Mouse (Mus musculus) lung, embryonic 14.5 days (tissue): Measurements from ENCODE around the gene Klb. TPM values are rescaled to one million over a fixed set of nuclear protein-coding genes. Genes with fewer than 3 reads are reported as not detected.

Experiments
- ATAC-seq: fragments of 200-750 bp; cut with Nextera tagmentation; 2 replicates; pipeline ENCODE4 v1.8.0; 2017; ENCODE audit warnings: mild to moderate bottlenecking, moderate TSS enrichment, moderate library complexity; ENCODE audit not compliant: insufficient read depth
- DNase-seq: peaks from one replicate; pipeline ENCODE4 v3.0.0-alpha.2; 2015
- H3K27ac ChIP-seq: fragments of 300-500 bp; sonication (generic); 2 replicates; pipeline ENCODE4 v1.5.1; 2014; ENCODE audit warnings: low read depth, mild to moderate bottlenecking, moderate library complexity
- H3K27me3 ChIP-seq: fragments of 300-500 bp; sonication (generic); 2 replicates; pipeline ENCODE4 v1.6.1; 2014; ENCODE audit warnings: low read length, control low read depth; ENCODE audit not compliant: insufficient read depth
- H3K36me3 ChIP-seq: fragments of 300-500 bp; sonication (generic); 2 replicates; pipeline ENCODE4 v1.6.1; 2014; ENCODE audit warnings: control low read depth; ENCODE audit not compliant: insufficient read depth
- H3K4me1 ChIP-seq: fragments of 300-500 bp; sonication (generic); 2 replicates; pipeline ENCODE4 v1.6.1; 2014; ENCODE audit warnings: antibody characterized with exemption, control low read depth; ENCODE audit not compliant: insufficient read depth
- H3K4me2 ChIP-seq: fragments of 300-500 bp; sonication (generic); 2 replicates; pipeline ENCODE4 v1.6.1; 2014; ENCODE audit warnings: mild to moderate bottlenecking
- H3K4me3 ChIP-seq: fragments of 300-500 bp; sonication (generic); 2 replicates; pipeline ENCODE4 v1.5.1; 2014; ENCODE audit warnings: low read depth, low read length
- H3K9ac ChIP-seq: fragments of 300-500 bp; sonication (generic); 2 replicates; pipeline ENCODE4 v1.6.1; 2014
- H3K9me3 ChIP-seq: fragments of 300-500 bp; sonication (generic); 2 replicates; pipeline ENCODE4 v1.6.1; 2016; ENCODE audit warnings: low read depth, low read length, control low read depth
- CTCF ChIP-seq: IDR thresholded peaks from 2 replicates; pipeline ENCODE4 v1.5.1; 2016; ENCODE audit warnings: antibody characterized with exemption, low read depth
- WGBS: fragments of 180-500 bp; shearing (Covaris S2); extraction: QIAGEN DNeasy Blood & Tissue Kit; methylation state at CpG from one replicate; pipeline ENCODE4 v1.1.7; 2014; 5-methylcytosine and 5-hydroxymethylcytosine counted together
- polyA plus RNA-seq: library from polyadenylated mRNA; unstranded; fragments of >200 nt; fragmentation: Nextera tagmentation; extraction: Ambion mirVana; gene quantifications from 2 replicates; pipeline ENCODE4 v1.2.1, GENCODE M21; 2014

The Klb gene
- polyA plus RNA-seq, 1 experiment from 2014 or later: not detected

- Histone ChIP-seq H3K9ac (no peak overlapping the region), H3K4me3 (no peak overlapping the region), H3K4me2 (no peak overlapping the region), H3K4me1 (no peaks in the 10 kb centered on the region), H3K36me3 (peaks cover 63% of the 10 kb centered on the region), H3K27ac (no peak overlapping the region), H3K27me3 (no peaks in the 10 kb centered on the region), H3K9me3 (no peaks in the 10 kb centered on the region)
- TF ChIP-seq CTCF: no peak
- no peak for DNase-seq
- no peak for ATAC-seq
- whole genome bisulfite sequencing: 70% methylated on average over 6 of the region's 6 CpGs
These were observed 76.1 kb downstream of the Klb start for GRCm38 (mm10) chr5:65424215-65424614.

DNA sequence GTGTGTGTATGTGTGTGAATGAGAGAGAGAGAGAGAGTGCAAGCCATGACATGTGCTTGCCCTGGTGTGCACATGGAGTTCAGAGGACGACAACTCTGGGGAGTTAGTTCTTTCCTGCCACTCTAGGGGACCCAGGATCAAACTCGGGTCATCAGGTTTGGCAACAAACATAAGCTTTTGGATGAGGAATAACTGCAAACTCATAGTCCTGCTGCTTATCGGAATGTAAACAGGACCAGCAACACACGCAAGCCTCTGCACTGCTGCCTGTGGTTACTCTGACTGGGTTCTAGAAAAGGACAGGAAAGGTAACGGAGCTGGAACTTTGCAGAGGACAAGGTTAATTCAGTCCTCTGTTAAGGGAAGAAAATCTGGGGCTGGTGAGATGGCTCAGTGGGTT is 77.1 kb downstream of the Klb start:
- no peak overlapping the region for H3K27ac ChIP-seq
- TF ChIP-seq CTCF: no peak
- DNase-seq (no peak), ATAC-seq (no peak)
- 79% methylated on average over 5 of the region's 5 CpGs for WGBS
- no peak overlapping the region for H3K4me2 ChIP-seq
- H3K9ac ChIP-seq: no peak overlapping the region
- no peaks in the 10 kb centered on the region for H3K27me3 ChIP-seq
- no peak overlapping the region for H3K4me3 ChIP-seq
- no peaks in the 10 kb centered on the region for H3K9me3 ChIP-seq
- peaks cover 56% of the 10 kb centered on the region for H3K36me3 ChIP-seq
- H3K4me1 ChIP-seq: no peaks in the 10 kb centered on the region

DNA sequence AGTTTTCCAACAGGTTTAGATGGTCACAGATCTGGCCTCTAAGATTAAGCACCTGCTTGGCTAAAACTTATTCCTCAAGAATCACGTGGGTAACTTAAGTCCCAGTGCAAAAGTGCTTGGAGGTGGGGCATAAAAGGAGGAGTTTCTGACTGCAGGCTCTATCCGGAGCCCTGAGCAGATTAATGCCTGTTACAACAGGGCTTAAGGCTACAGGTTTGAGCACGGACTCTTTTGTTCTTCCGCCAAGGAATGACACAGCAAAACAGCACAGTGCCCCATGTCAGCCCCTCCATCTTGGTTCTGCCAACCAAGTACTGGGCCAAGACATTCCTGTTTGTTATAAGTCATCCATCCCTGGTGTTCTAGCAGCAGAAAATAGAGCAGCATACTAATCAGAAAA is 80.2 kb downstream of the Klb start:
- TF ChIP-seq CTCF: no peak
- H3K9me3 ChIP-seq: no peaks in the 10 kb centered on the region
- no peak overlapping the region for H3K4me2 ChIP-seq
- H3K4me3 ChIP-seq: no peak overlapping the region
- no peak for ATAC-seq
- no peaks in the 10 kb centered on the region for H3K4me1 ChIP-seq
- H3K27ac ChIP-seq: no peak overlapping the region
- H3K36me3 ChIP-seq: peaks cover 33% of the 10 kb centered on the region; the same call in 1 of the 2 replicates
- no peak overlapping the region for H3K9ac ChIP-seq
- WGBS: 45% methylated on average over 4 of the region's 4 CpGs
- DNase-seq: no peak
- H3K27me3 ChIP-seq: no peaks in the 10 kb centered on the region

DNA sequence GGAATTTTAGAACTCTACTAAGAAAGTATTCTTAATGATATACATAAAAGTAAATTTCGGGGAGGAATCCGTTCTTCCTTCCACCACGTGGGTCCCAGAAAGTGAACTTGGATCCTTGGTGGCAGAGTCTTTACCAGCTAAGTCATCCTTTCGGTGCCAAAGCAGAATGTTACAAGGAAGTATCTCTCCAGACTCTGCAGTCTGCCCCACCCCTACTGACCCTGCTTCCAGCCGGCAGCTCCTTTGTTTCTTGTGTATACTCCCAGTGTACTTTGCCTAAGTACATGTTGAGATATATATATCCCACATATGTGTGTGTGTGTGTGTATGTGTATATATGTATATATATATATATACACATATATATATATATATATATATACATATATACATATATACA is 81.3 kb downstream of the Klb start:
- ATAC-seq (no peak), DNase-seq (no peak)
- Histone ChIP-seq H3K27ac (no peak overlapping the region), H3K9ac (no peak overlapping the region), H3K27me3 (no peaks in the 10 kb centered on the region), H3K4me1 (no peaks in the 10 kb centered on the region), H3K9me3 (no peaks in the 10 kb centered on the region), H3K4me3 (no peak overlapping the region), H3K4me2 (no peak overlapping the region), H3K36me3 (peaks cover 23% of the 10 kb centered on the region; the same call in 1 of the 2 replicates)
- TF ChIP-seq CTCF: no peak
- 87% methylated on average over 5 of the region's 5 CpGs for WGBS

Other genes starting within 250 kb of the Klb start
- 30.7 and 31.8 TPM in 2 replicates for gene Klhl5, start 240.8 kb upstream of the Klb start, polyA plus RNA-seq
- 10.8 and 12.9 TPM in 2 replicates for gene Wdr19, start 148.6 kb upstream of the Klb start, polyA plus RNA-seq
- gene Rfc1, start 12.6 kb upstream of the Klb start, polyA plus RNA-seq: 99.9 and 101 TPM in 2 replicates
- 1,211 and 1,227 TPM in 2 replicates for gene Rpl9, start 43.1 kb downstream of the Klb start, polyA plus RNA-seq
- 54.5 and 58.9 TPM in 2 replicates for gene Lias, start 43.2 kb downstream of the Klb start, polyA plus RNA-seq
- 118 and 120 TPM in 2 replicates for gene Ugdh, start 87.6 kb downstream of the Klb start, polyA plus RNA-seq
- gene Gm43552, start 144.5 kb downstream of the Klb start, polyA plus RNA-seq: not detected in 2 replicates
- 83.0 and 91.2 TPM in 2 replicates for gene Smim14, start 188.9 kb downstream of the Klb start, polyA plus RNA-seq
- 132 TPM in 2 replicates for gene Ube2k, start 188.9 kb downstream of the Klb start, polyA plus RNA-seq